Mouse (Mus musculus): ENCODE measurements around the gene Gcnt1. TPM values are rescaled to one million over a fixed set of nuclear protein-coding genes. Genes with fewer than 3 reads are reported as not detected.

Gcnt1 gene
- polyA plus RNA-seq, 1 experiment from 2014 or later, result 5.4 TPM

DNA sequence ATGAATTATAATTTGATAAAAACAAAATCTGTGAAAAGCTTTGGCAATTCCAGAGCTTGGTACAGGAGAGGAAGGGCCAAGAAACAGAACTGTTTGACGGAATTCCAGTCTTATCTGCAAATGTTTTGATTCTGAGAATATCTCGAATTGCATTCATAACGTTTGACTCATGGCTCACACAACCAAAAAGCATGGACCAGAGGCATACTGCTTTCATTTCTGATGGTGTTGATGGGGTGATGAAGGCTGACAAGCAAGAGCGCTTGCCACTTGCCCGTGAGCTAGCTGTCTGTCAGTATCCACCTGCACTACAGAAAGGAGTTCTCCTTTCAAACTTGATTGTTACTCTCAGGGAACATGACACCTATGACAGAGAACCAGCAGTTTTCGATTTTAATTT is 83.1 kb downstream of the Gcnt1 start:
- H3K27me3 ChIP-seq (ENCODE audit: insufficient read depth, low read length), result no peaks in the 10 kb centered on the region
- H3K4me1 ChIP-seq (ENCODE audit: insufficient read depth), result peaks cover 4% of the 10 kb centered on the region; the same call in 1 of the 2 replicates
- 37% methylated on average over 6 of the region's 6 CpGs for WGBS
- DNase-seq (peak; percentile 27), ATAC-seq (ENCODE audit: insufficient read depth) (no peak; the same call in 1 of the 2 replicates)
- no peak for TF ChIP-seq CTCF (IDR thresholded peaks at IDR 0.05; ENCODE audit: low read depth)
- H3K4me2 ChIP-seq, result no peak overlapping the region
- no peaks in the 10 kb centered on the region for H3K9me3 ChIP-seq (ENCODE audit: low read depth, low read length)
- no peaks in the 10 kb centered on the region for H3K36me3 ChIP-seq (ENCODE audit: insufficient read depth)
- H3K27ac ChIP-seq (ENCODE audit: low read depth), result no peak overlapping the region
- H3K4me3 ChIP-seq (ENCODE audit: low read depth, low read length), result no peak overlapping the region
- H3K9ac ChIP-seq, result no peak overlapping the region

DNA sequence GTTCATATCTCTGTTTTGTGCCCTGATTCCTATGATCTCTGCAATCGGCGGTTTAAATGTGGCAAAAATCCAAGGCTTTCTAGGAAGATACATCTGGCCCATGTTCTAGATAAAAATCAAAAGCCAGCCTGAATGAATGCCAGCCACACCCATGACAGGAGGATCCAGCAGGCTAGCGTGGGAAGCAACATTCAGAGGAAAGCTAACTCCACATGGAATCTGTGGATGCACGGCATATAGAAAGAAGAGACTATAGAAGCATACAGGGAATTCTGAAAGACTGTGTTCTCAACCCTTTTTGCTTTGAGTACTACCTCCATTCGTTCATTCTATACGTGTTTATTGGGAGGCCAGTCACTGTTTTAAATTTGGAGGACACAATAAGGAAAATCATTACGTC is 86.6 kb downstream of the Gcnt1 start:
- DNase-seq (no peak), ATAC-seq (ENCODE audit: insufficient read depth) (no peak)
- 74% methylated on average over 7 of the region's 7 CpGs for WGBS
- no peak overlapping the region for H3K4me3 ChIP-seq (ENCODE audit: low read depth, low read length)
- TF ChIP-seq CTCF (IDR thresholded peaks at IDR 0.05; ENCODE audit: low read depth), result no peak
- H3K9me3 ChIP-seq (ENCODE audit: low read depth, low read length), result no peaks in the 10 kb centered on the region
- no peaks in the 10 kb centered on the region for H3K27me3 ChIP-seq (ENCODE audit: insufficient read depth, low read length)
- H3K4me1 ChIP-seq (ENCODE audit: insufficient read depth), result peaks cover 4% of the 10 kb centered on the region; the same call in 1 of the 2 replicates
- H3K4me2 ChIP-seq, result no peak overlapping the region
- H3K36me3 ChIP-seq (ENCODE audit: insufficient read depth), result no peaks in the 10 kb centered on the region
- no peak overlapping the region for H3K9ac ChIP-seq
- no peak overlapping the region for H3K27ac ChIP-seq (ENCODE audit: low read depth)

DNA sequence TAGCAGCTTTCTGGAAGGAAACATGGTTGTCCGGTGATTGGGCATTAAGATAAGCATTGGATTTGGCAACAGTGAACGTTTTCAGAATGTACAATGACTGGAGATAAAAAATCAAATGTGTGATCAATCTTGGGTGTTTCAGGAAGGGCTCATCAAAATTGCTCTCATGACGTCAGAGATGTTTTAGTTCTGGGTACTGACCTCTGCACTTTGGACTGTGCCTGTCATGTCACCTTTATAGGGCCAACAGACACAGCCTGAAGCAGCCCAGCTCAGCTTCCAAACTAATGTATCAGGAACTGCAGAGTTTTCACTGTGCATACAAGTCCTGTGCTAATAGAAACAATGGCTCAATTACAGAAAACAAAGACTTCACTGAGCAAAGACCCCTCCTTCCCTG is 89.3 kb downstream of the Gcnt1 start:
- no peak overlapping the region for H3K9ac ChIP-seq
- ATAC-seq (ENCODE audit: insufficient read depth), result no peak
- H3K4me3 ChIP-seq (ENCODE audit: low read depth, low read length), result no peak overlapping the region
- TF ChIP-seq CTCF (IDR thresholded peaks at IDR 0.05; ENCODE audit: low read depth), result no peak
- no peaks in the 10 kb centered on the region for H3K36me3 ChIP-seq (ENCODE audit: insufficient read depth)
- no peaks in the 10 kb centered on the region for H3K4me1 ChIP-seq (ENCODE audit: insufficient read depth)
- H3K27ac ChIP-seq (ENCODE audit: low read depth), result no peak overlapping the region
- no peak overlapping the region for H3K4me2 ChIP-seq
- 37% methylated on average over 3 of the region's 3 CpGs for WGBS
- H3K27me3 ChIP-seq (ENCODE audit: insufficient read depth, low read length), result no peaks in the 10 kb centered on the region
- DNase-seq, result no peak
- no peaks in the 10 kb centered on the region for H3K9me3 ChIP-seq (ENCODE audit: low read depth, low read length)

DNA sequence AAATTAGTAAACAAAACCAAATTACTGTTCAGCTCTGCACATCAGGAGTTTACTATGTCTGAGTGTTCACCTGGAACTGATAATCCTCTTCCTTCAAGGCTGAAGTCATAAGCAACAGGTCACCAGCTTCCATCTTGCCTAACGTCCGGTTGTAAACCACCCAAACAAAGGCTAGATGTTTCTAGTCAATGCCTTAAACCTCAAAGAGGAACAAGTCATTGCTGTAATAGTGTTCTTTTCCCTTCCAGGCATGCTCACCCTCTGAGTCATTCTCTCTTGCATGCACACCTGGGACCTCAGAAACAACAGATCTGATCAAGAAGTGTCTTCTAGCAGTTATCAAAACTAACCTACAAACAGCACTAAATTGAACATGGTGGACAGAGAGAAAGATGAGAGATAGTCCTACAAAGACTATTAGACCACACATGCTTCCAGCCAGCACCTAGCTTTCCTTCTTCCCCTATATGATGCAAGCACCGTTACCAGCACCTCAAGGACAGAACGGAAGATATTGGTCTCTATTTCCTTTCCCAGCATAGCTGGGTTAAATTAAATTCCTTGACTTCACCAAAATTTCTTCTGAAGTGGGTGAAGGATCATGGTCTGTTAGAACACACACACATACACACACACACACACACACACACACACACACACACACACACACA is 94.1 kb downstream of the Gcnt1 start:
- 86% methylated on average over 4 of the region's 4 CpGs for whole genome bisulfite sequencing
- no peaks in the 10 kb centered on the region for H3K9me3 ChIP-seq (ENCODE audit: low read depth, low read length)
- DNase-seq, result no peak

More for the DNA sequence above, 94.1 kb downstream of the Gcnt1 start:
- Histone ChIP-seq H3K9ac (no peak overlapping the region), H3K4me2 (no peak overlapping the region), H3K36me3 (ENCODE audit: insufficient read depth) (no peaks in the 10 kb centered on the region), H3K27me3 (ENCODE audit: insufficient read depth, low read length) (no peaks in the 10 kb centered on the region), H3K27ac (ENCODE audit: low read depth) (no peak overlapping the region), H3K4me1 (ENCODE audit: insufficient read depth) (no peaks in the 10 kb centered on the region), H3K4me3 (ENCODE audit: low read depth, low read length) (no peak overlapping the region)
- TF ChIP-seq CTCF (IDR thresholded peaks at IDR 0.05; ENCODE audit: low read depth), result no peak
- no peak for ATAC-seq (ENCODE audit: insufficient read depth)

Other genes with a start within 250 kb of the Gcnt1 start
- 64.1 and 70.1 TPM in 2 replicates for gene Rfk, start 21.2 kb upstream of the Gcnt1 start, polyA plus RNA-seq (2014; fragmentation: Nextera tagmentation; extraction: Ambion mirVana)

Measured in lung, embryonic 14.5 days (tissue).